Mouse (Mus musculus): ENCODE data around the gene Tmem265.
A peak's percentile ranks its signal among the peaks of the same experiment; 100 is the strongest.

Tmem265 gene

DNA sequence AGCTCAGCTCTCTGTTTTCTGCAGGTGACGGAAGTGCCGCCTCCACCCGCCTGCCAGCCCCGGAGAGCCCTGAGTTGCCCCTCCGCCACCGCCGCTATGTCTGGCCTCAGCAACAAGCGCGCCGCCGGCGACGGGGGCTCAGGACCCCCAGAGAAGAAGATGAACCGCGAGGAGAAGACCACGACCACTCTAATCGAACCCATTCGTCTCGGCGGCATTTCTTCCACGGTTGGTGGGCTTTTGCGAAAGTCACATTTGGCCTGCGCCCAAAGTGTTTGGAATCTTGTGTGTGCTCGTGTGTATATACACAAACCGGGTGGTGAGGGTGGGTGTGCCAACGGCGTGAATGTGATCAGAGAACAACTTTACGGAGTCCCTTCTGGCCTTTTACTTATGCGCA lies 27.7 kb downstream of the Tmem265 start:
- no peak for DNase-seq

GRCm38 (mm10) chr7:127589637-127590036 lies 28.4 kb downstream of the Tmem265 start:
- no peak for DNase-seq

GRCm38 (mm10) chr7:127591108-127591507 lies 29.9 kb downstream of the Tmem265 start:
- DNase-seq = no peak

DNA sequence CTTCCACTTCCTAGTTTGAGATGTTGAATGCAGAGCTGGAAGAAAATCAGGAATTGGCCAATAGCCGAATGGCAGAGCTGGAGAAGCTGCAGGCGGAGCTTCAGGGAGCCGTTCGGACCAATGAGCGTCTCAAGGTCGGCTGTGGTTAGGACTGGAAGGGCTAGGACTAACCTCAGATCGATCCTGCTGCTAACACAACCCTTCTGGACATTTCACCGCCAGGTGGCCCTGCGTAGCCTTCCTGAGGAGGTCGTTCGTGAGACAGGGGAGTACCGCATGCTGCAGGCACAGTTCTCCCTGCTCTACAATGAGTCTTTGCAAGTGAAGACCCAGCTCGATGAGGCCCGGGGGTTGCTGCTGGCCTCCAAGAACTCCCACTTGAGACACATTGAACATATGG lies 31.4 kb downstream of the Tmem265 start:
- no peak for DNase-seq

- no peak for DNase-seq
Observed at GRCm38 (mm10) chr7:127596747-127597146, 35.6 kb downstream of the Tmem265 start.

- DNase-seq = no peak
Observed at GRCm38 (mm10) chr7:127600612-127601011, 39.4 kb downstream of the Tmem265 start.

DNA sequence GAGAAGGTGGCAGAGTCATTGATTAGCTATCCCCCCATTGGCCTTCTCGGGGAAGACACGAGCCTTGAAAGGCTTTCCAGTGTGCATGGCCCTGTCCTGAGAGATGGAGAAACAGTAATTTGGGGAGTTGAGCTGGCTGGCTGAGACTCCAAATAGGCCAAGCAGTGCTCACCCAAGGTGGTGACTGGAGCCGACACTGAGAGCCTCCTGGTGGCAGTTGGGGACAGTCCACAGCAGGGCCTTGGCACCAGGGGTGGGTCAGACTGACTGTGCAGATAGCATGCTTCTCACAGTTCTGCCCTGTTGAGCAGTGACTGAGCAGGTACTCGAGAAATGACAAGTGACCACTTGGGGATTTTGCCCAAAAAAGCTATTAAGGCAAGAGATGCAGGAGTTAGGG lies 40.5 kb downstream of the Tmem265 start:
- no peak for DNase-seq

- no peak for DNase-seq
Observed at GRCm38 (mm10) chr7:127602903-127603302, 41.7 kb downstream of the Tmem265 start.

GRCm38 (mm10) chr7:127604256-127604655 lies 43.1 kb downstream of the Tmem265 start:
- DNase-seq = no peak

GRCm38 (mm10) chr7:127607150-127607549 lies 46.0 kb downstream of the Tmem265 start:
- no peak for DNase-seq

GRCm38 (mm10) chr7:127611011-127611410 lies 49.8 kb downstream of the Tmem265 start:
- no peak for DNase-seq

- DNase-seq = no peak
Observed at GRCm38 (mm10) chr7:127611561-127611960, 50.4 kb downstream of the Tmem265 start.

GRCm38 (mm10) chr7:127613501-127613900 lies 52.3 kb downstream of the Tmem265 start:
- no peak for DNase-seq

DNA sequence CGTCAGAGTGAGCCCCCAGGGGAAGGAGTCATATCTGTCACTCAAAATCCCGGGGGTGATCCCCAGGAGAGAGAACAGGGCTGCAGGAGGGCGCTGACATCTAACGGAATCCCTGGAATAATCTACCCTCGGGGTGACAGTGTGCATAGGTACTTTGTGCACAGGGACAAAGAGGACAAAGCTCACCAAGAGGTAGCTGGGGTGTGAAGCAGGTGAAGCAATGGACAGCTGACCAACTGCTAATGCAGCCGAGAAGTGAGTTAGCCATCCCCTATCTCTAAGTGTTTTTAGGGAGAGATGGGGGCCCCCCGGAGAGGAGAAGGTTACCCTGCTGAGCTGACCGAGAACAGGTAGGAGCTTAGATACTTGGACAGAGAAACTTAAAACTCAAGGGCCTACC lies 52.9 kb downstream of the Tmem265 start:
- DNase-seq = no peak

- DNase-seq = no peak
Observed at GRCm38 (mm10) chr7:127614511-127614890, 53.3 kb downstream of the Tmem265 start.

DNA sequence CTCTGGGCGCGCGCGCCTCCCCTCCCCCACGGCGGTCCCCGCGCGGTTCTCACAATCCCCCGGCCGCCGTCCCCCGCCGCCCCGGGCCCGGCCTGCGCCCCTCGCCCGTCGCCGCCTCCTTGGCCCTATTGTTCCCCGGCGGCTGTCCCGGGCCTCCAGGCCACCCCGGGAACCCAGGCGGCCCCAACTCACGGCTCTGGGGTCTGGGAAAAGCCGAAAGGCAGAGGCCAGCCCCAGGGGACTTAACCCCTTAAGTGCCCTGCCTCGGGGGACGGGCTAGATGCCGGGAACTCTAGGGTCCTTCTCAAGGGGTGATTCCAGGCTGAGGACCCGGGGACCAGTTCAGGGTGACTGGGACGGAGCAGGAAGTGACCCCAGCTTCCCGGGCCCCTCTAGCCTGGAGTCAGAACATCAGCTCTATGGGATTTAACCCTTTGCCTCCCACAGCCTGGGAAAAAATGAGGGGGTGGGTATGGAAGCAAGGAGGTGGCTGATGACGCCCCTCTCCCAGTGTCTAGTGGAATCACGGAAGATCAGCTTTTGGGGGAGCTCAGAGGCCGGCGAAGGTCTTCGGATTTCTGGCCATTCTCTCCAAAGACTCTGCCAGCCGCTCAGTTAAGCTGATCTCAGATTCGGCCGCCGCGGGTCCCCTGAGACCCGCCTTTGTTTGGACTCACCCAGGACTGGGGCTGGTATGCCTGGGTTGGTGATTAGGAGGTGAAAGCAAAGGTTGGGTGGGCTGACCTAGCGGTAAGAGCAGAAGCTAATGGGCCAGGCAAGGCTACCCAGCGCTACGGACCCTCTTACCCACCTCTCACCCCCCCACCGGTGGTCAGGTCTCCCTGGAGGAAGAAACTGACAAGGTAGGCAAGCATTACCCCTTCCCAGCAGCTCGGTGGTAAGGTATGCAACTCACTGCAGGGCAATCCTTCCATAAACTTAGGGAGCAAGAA lies 54.0 kb downstream of the Tmem265 start, which contains the start of gene Zfp629:
TSS of gene Zfp629 (minus strand) at position 907 of the 953 bp plus-strand sequence.
- DNase-seq = peak; percentile 68

GRCm38 (mm10) chr7:127616336-127616735 lies 55.1 kb downstream of the Tmem265 start:
- DNase-seq = no peak

All from cerebellum, adult 11 months (tissue).